Mouse (Mus musculus): ENCODE data around the gene Lilr4b. TPM values are rescaled to one million over a fixed set of nuclear protein-coding genes. Genes with fewer than 3 reads are reported as not detected.

Gene Lilr4b
- 7.3 TPM for total RNA-seq (2023)

GRCm38 (mm10) chr10:51480397-51480796, at the start of gene Lilr4b, which contains the start of gene Gm49339:
TSS of gene Lilr4b (plus strand) at chr10:51480632.
TSS of gene Gm49339 (plus strand) at chr10:51480612.

GRCm38 (mm10) chr10:51490691-51491090, 10.3 kb downstream of the Lilr4b start, which contains the start of gene Lilrb4a:
TSS of gene Lilrb4a (plus strand) at chr10:51490956.

Other genes with a start within 250 kb of the Lilr4b start
- gene Gm49339, start within 50 bp of the Lilr4b start, total RNA-seq (2023): 1.8 TPM
- 8.7 TPM for gene Lilrb4a, start 10.3 kb downstream of the Lilr4b start, total RNA-seq (2023)
- not detected for gene Fam162b, start 109.9 kb downstream of the Lilr4b start, total RNA-seq (2023)
- gene Gprc6a, start 150.8 kb downstream of the Lilr4b start, total RNA-seq (2023): not detected
- not detected for gene Rfx6, start 197.1 kb downstream of the Lilr4b start, total RNA-seq (2023)